Comparison of ENCODE assay signal across 1 mouse cellular context in the genomic region with DNA sequence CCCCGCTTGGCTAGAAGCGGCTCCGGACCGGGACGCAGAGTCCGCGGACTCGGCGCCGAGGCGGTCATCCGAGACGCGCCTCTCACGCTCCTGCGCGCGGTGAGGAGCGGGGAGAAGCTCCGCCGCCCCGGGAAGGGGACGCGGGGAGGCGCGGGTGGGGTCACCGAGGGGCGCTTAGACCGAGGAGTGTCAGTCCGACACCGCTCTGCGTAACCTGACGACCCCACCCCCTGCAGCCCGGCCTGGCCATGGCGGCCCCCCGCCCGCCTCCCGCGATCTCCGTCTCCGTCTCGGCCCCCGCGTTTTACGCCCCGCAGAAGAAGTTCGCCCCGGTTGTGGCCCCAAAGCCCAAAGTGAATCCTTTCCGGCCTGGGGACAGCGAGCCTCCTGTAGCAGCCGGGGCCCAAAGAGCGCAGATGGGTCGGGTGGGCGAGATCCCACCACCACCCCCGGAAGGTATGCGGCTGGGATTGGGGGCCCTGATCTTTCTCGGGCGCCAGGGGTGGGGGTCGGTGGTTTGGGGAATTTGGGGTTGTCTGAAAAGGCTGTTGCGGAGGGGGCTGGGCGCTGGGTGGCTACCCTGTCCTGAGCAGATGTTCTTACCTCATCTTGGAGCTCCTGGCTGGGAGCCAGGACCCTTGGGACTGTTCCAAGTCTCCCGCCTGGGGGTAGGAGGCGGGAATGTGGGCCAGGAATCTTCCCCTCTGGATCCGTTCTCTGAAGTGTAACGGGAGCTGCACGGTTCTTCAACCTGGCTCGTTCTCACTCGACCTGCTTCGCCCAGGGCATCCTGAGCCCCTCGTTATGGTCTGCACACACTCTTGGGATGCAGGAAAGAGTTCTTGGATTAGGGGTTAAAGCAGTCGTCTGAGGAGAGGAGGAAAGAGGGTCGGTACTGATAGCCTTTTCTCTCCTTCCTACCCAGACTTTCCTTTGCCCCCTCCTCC.
TF ChIP-seq lines count a peak whose summit lies in the region.

No protein-coding gene starts in this region.

TF ChIP-seq in CH12.LX, 34 proteins besides CTCF, POLR2A, EP300 and RAD21:
- no peak for TF ChIP-seq PAX5 (IDR thresholded peaks at IDR 0.05; ENCODE audit: low read length)
- no peak for TF ChIP-seq IRF4 (IDR thresholded peaks at IDR 0.05; ENCODE audit: low read depth, low read length)
- no peak for TF ChIP-seq JUND (conservative IDR thresholded peaks at IDR 0.05; ENCODE audit: low read depth, low read length)
